ENCODE assay signal across 15 mouse cellular contexts in the genomic region with DNA sequence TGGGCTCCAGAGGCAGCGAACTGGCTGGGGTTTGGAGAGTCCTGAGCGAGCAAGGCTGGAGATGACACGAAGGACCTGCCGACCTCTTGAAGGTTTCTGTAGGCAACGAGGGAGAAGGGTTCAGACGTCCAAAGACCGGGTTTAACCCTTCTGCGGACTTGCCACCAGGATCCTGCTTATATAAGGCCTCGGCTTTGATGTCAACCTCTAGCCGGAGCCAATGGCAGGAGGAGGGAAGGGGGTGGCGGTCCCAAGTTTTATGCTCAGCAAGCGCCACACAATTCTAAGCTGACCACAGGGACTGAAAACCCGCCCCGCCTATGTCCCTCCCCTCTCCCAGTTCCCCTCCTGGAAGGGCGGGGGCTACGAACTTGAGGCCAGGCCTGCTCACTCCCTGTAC. TPM values are rescaled to one million over a fixed set of nuclear protein-coding genes. Genes with fewer than 3 reads are reported as not detected.
DNase-seq lines count a peak whose midpoint lies in the region; ATAC-seq and TF ChIP-seq lines count a peak whose summit lies in the region.
"Had no signal": no experiment of that assay in that cellular context is flagged by ENCODE, and none has a peak within 500 bp of the region (broad histone marks: within the 10 kb centered on the region; RNA-seq: fewer than 3 reads in every experiment).

No protein-coding gene starts in this region.

- no peaks in the 10 kb centered on the region for H3K9me3 ChIP-seq in heart, embryonic 11.5 days (replicated peaks; ENCODE audit: control insufficient read depth, low read length)
- H3K9me3 ChIP-seq in intestine, postnatal 0 days (ENCODE audit: control insufficient read depth) = no peaks in the 10 kb centered on the region
- H3K9me3 ChIP-seq: midbrain, embryonic 10.5 days had no signal

- H3K4me2 ChIP-seq in heart, embryonic 11.5 days = peak overlapping the region; percentile 80
- 0 out of 2 replicates have a peak overlapping the region, but pooled peaks have one; percentile 21 for H3K4me2 ChIP-seq in intestine, postnatal 0 days (replicated peaks; ENCODE audit: low read depth)

- H3K9ac ChIP-seq in heart, embryonic 11.5 days (ENCODE audit: low read depth, low read length) = peak overlapping the region; percentile 83
- no peak overlapping the region for H3K9ac ChIP-seq in intestine, postnatal 0 days (ENCODE audit: low read depth, low read length)

- peaks cover 26% of the 10 kb centered on the region for H3K4me1 ChIP-seq in heart, embryonic 11.5 days (ENCODE audit: control insufficient read depth, insufficient read depth, low read length)
- H3K4me1 ChIP-seq in intestine, postnatal 0 days (replicated peaks; ENCODE audit: control insufficient read depth, insufficient read depth, low read length) = peaks cover 6% of the 10 kb centered on the region; the same call in 1 of the 2 replicates

- ATAC-seq in heart, embryonic 11.5 days (replicated peaks; ENCODE audit: insufficient number of reproducible peaks, low FRiP score, low TSS enrichment) = peak; percentile 45; the same call in 1 of the 2 replicates
- ATAC-seq in intestine, postnatal 0 days = peak; percentile 29; the same call in 1 of the 2 replicates
- ATAC-seq in activated CD4-positive, CD25-positive, alpha-beta regulatory T cell, adult 4 months = no peak

- WGBS in heart, embryonic 11.5 days (ENCODE audit: insufficient replicate concordance) = 7% methylated on average over 16 of the region's 16 CpGs
- WGBS in intestine, postnatal 0 days = 37% methylated on average over 16 of the region's 16 CpGs

- peak overlapping the region; percentile 80 for H3K27ac ChIP-seq in heart, embryonic 11.5 days (ENCODE audit: low read depth, low read length)
- H3K27ac ChIP-seq in intestine, postnatal 0 days (ENCODE audit: low read depth, low read length) = no peak overlapping the region
- H3K27ac ChIP-seq: layer of hippocampus, adult 2 months; midbrain, embryonic 10.5 days had no signal

- TF ChIP-seq CTCF in intestine, postnatal 0 days (IDR thresholded peaks at IDR 0.05; ENCODE audit: low read depth) = no peak

- H3K4me3 ChIP-seq in heart, embryonic 11.5 days (ENCODE audit: low read depth, low read length) = peak overlapping the region; percentile 46
- H3K4me3 ChIP-seq in intestine, postnatal 0 days (ENCODE audit: low read depth, low read length) = peak overlapping the region; percentile 31
- H3K4me3 ChIP-seq: layer of hippocampus, adult 2 months; midbrain, embryonic 10.5 days had no signal

- no peak for DNase-seq in heart, adult 9 months (ENCODE audit: low spot score in 2 of 2)
- peak; percentile 25 for DNase-seq in retina, postnatal 1 day
- DNase-seq in retina, embryonic 14.5 days (ENCODE audit: low spot score) = no peak
- no peak for DNase-seq in cerebellum, adult 11 months
- DNase-seq in spleen, postnatal 4 days (ENCODE audit: low spot score in 2 of 2) = no peak
- DNase-seq: adrenal gland, postnatal 25 days; heart, postnatal 14 days; kidney, adult 18-20 months; thymus, postnatal 25 days had no signal

- H3K27me3 ChIP-seq in heart, embryonic 11.5 days (ENCODE audit: control insufficient read depth, insufficient read depth, low read length) = peaks cover 89% of the 10 kb centered on the region
- peaks cover 94% of the 10 kb centered on the region for H3K27me3 ChIP-seq in intestine, postnatal 0 days (replicated peaks; ENCODE audit: control insufficient read depth, insufficient read depth, low read length)

- H3K36me3 ChIP-seq in heart, embryonic 11.5 days (ENCODE audit: control insufficient read depth, insufficient read depth, low read length) = no peaks in the 10 kb centered on the region
- H3K36me3 ChIP-seq in intestine, postnatal 0 days (ENCODE audit: control insufficient read depth, insufficient read depth) = no peaks in the 10 kb centered on the region
- H3K36me3 ChIP-seq: midbrain, embryonic 10.5 days had no signal

RNA-seq across cellular contexts. Expression of a gene that starts 0.8 kb away (rescaled TPM):
- polyA plus RNA-seq in heart, embryonic 11.5 days (2014; fragmentation: Nextera tagmentation; extraction: Ambion mirVana) = 58.1 and 61.9 TPM in 2 replicates
- polyA plus RNA-seq in intestine, postnatal 0 days (2015; fragmentation: Nextera tagmentation; extraction: Ambion mirVana) = 17.4 and 20.7 TPM in 2 replicates
- not detected for polyA plus RNA-seq in activated CD4-positive, CD25-positive, alpha-beta regulatory T cell, adult 4 months (2017; shearing (Covaris generic))
- polyA plus RNA-seq: C2C12; midbrain, embryonic 10.5 days had no signal

RNA-seq across cellular contexts. Expression of a gene that starts 30.4 kb away (rescaled TPM):
- 10.7 and 10.8 TPM in 2 replicates for polyA plus RNA-seq in heart, embryonic 11.5 days (2014; fragmentation: Nextera tagmentation; extraction: Ambion mirVana)
- 19.3 and 21.2 TPM in 2 replicates for polyA plus RNA-seq in intestine, postnatal 0 days (2015; fragmentation: Nextera tagmentation; extraction: Ambion mirVana)
- polyA plus RNA-seq in activated CD4-positive, CD25-positive, alpha-beta regulatory T cell, adult 4 months (2017; shearing (Covaris generic)) = 1 to 10 TPM; 5.4 to 7.7 TPM

Comparison
In these comparisons a context has a peak if more than half of its experiments do, and no peak if none do; other contexts are left out.
1. RNA of a gene that starts 0.8 kb away (polyA plus RNA-seq): 58.1 to 61.9 TPM in heart, embryonic 11.5 days and 17.4 to 20.7 TPM in intestine, postnatal 0 days; not detected in activated CD4-positive, CD25-positive, alpha-beta regulatory T cell, adult 4 months; every median in the first group is over 10 times any median in the second.